Mouse (Mus musculus) liver, adult 2 months (tissue): ENCODE results near the gene Wnt6.

ENCODE experiments used
- CTCF ChIP-seq: fragments of 200-500 bp; IDR thresholded peaks from 2 replicates; pipeline ENCODE4 v1.5.1; 2011; ENCODE audit warnings: low read depth, low read length, control low read depth
- POLR2A ChIP-seq: fragments of 200-500 bp; IDR thresholded peaks from 2 replicates; pipeline ENCODE4 v1.6.1; 2011; ENCODE audit warnings: low read length, control low read depth; ENCODE audit not compliant: insufficient read depth; ENCODE audit errors: extremely low read depth

GRCm38 (mm10) chr1:74817219-74817618, 45.5 kb downstream of the Wnt6 start:
- TF ChIP-seq CTCF (no peak), POLR2A (no peak)
